Mouse (Mus musculus): ENCODE data around the gene Arhgef33. TPM values are rescaled to one million over a fixed set of nuclear protein-coding genes. Genes with fewer than 3 reads are reported as not detected.
"Not testable (repeated sequence)": the region's sequence is repeated elsewhere in the genome, so short reads cannot be mapped to it uniquely, and the experiment has no call there.

Gene Arhgef33
- under 1 TPM in 1 of 2 experiments, not detected in 1; 0.39 TPM for total RNA-seq (2021)
- long read RNA-seq, experiment 1 = 0 reads
- long read RNA-seq, experiment 2, partial matches to known transcripts = 0 of 2 reads
- long read RNA-seq, experiment 2, other reads (novel, unspliced or antisense) = 1 of 2 reads

DNA sequence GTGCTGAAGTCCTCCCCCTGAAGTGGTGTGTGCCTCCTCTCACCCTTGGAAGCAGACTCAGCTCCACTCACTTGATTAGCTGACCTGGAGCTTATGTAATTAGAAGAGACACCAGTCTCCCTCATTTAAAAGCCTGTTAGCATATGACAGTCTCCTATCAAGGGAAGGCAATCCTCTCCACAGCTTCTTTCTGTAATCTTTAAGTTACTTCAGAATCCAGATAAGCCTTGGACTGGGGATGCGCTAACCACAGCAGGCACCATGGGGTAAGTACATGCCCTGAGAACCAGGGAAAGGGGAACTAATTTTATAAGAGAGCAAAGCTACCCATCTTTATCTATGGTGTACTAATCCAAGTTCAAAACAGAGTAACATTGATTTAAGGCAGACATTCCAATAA, at the start of gene Arhgef33:
Gene Arhgef33 (plus strand): TSS at position 157 of the 400 bp plus-strand sequence.
- no peak for DNase-seq

DNA sequence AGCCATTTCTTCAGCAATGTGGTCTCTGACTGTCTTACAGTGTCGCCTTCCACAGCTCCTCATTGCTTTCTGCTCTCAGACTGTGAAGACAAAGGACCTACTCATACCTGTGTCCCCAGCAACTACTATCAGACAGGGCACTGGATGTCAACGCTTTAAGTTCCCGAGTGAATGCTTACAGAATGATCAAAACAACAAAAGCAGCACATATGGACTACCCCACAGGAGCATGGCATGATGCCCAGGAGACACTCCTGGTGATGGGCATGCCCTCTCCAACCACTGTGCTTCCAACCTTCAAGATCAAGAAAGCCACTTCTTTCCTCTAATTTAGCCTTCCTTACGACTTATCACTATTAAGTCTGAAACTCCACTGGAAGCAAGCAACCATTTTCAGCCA, 40.1 kb upstream of the Arhgef33 start:
- DNase-seq = no peak
- intact Hi-C loops (cut with DNase I) = no loop called here

More for the DNA sequence above, at the start of gene Arhgef33:
- intact Hi-C loops (cut with DNase I) = no loop called here

DNA sequence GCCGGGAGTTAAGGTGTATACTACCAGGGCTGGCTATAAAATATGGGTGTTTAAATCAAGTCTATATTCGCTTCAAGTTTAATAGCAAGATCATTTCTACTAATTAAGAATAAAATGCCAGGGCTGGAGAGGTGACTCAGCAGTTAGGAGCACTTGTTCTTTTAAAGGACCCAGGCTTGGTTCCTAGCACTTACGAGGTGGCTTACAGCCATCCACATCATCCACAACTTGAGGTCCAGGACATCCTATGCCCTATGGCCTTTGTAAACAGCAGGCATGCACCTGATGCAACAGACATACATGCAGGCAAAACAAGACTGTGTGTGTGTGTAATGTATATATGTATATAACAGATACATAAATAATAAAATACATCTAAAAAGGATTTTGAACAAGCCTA, 39.1 kb upstream of the Arhgef33 start:
- intact Hi-C loops (cut with DNase I) = no loop called here
- DNase-seq = no peak

GRCm38 (mm10) chr17:80270622-80271021, 36.6 kb upstream of the Arhgef33 start:
- DNase-seq; intact Hi-C loops (cut with DNase I): not testable (repeated sequence)

- intact Hi-C loops (cut with DNase I) = no loop called here
These were observed 29.0 kb upstream of the Arhgef33 start for GRCm38 (mm10) chr17:80278255-80278654.

DNA sequence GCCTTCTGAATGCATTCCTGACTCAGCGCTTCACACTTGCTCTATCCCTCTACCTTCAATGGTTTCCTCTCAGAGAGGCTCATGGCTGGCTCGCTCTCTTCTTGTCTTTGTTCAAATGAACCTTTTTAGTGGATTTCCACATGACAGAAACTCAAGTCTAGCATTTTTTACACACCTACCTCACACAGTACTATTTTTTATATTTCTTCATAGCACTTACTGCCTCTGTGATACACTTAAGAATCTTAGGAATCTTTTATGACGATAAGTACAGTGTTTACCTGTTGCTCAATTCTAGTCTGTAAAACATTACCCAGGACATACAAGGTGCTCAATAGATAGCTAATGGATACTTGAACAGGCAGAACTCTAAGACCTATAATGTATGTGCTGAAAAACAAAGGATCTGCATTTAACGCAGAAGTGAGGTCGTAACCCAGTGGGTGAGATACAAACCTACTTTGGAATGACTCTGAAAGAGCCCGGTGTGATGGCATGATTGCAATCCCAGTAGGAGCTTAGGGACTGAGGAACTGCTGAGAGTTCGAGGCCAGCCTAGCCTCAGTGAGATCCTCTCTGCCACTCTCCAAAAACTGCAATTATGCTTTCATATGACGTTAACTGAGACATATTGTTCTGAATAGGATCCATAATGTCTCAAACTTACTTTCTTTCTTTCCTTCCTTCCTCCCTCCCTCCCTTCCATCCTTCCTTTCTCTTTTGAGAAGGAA, 27.7 kb upstream of the Arhgef33 start:
- DNase-seq = no peak
- intact Hi-C loops (cut with DNase I) = no loop called here

More at GRCm38 (mm10) chr17:80278255-80278654, 29.0 kb upstream of the Arhgef33 start:
- DNase-seq = no peak

GRCm38 (mm10) chr17:80284446-80284845, 22.8 kb upstream of the Arhgef33 start:
- intact Hi-C loops (cut with DNase I) = no loop called here
- no peak for DNase-seq

DNA sequence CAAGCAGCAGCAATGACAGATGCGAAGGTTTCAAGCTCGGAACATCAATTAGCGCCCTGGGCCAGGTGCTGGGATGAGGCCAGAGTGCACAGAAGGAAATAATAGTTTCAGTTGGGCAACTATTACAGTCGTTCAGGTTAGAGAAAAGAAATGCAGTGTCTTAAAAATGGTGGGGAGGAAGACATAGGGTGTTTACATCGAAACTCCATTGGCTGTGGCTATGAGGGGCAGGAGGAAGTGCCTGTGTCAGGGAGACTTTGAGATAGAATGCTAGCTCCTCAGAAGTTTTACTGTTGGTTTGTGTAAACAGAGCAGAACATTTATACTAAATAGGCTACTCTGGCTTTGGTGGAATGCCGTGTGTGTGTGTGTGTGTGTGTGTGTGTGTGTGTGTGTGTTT, 19.2 kb upstream of the Arhgef33 start:
- intact Hi-C loops (cut with DNase I) = no loop called here
- no peak for DNase-seq

- no peak for DNase-seq
- intact Hi-C loops (cut with DNase I) = loop anchor here (5.0 kb wide), 3 partner anchors 38 to 273 kb away; no protein-coding TSS in a partner anchor
These were observed 17.7 kb upstream of the Arhgef33 start for GRCm38 (mm10) chr17:80289280-80290073.

GRCm38 (mm10) chr17:80290074-80290657, 17.0 kb upstream of the Arhgef33 start, which contains the start of the genes Morn2 and Dhx57:
Morn2 (plus strand) TSS chr17:80290203.
Dhx57 (minus strand) TSS chr17:80290476.
- peak; percentile 98 to 99 for DNase-seq
- intact Hi-C loops (cut with DNase I) = loop anchor here (5.0 kb wide), 3 partner anchors 37 to 272 kb away; no protein-coding TSS in a partner anchor

- peak in 1 of 2 experiments; percentile 46 for DNase-seq
- intact Hi-C loops (cut with DNase I) = loop anchor here (5.0 kb wide), 3 partner anchors 36 to 271 kb away; no protein-coding TSS in a partner anchor
These were observed 16.1 kb upstream of the Arhgef33 start for GRCm38 (mm10) chr17:80291148-80291547.

DNA sequence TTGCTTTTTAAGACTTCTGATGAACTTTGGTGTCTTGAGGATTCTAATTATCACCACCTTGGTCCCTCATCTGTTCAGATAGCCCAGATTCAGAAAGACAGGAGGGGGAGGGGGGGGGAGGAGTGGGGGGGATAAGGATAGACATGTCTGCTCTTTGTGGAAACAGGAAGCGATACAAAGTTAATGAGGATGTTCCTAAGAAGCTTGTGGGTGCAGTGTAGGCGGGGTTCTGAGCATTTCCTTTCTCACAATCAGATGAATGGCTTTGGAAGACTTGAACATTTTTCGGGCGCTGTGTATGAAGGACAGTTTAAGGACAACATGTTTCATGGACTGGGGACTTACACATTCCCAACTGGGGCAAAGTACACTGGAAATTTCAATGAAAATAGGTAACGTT, 11.9 kb upstream of the Arhgef33 start:
- intact Hi-C loops (cut with DNase I) = no loop called here
- no peak for DNase-seq

DNA sequence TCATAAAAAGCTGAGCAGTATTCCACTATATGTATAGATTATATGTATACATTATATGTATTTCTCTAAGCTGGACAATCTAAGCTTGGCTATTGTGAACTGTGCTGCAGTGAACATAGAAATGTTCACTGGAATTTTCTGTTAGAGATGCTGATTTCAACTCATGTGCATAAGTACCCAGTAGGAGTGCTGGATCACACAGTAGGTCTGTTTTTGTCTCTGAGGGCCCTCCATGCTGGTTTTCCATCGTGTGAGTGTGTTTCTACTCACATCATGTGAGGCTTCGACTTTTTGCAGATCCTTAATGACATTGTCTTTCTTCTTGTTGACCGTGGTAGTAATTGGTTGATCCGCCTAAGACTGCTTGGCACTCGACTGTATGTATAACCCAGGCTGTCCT, 8.4 kb upstream of the Arhgef33 start:
- intact Hi-C loops (cut with DNase I) = no loop called here
- no peak for DNase-seq

- no peak for DNase-seq
- intact Hi-C loops (cut with DNase I) = no loop called here
These were observed 4.6 kb downstream of the Arhgef33 start for GRCm38 (mm10) chr17:80311761-80312160.

- intact Hi-C loops (cut with DNase I) = no loop called here
- DNase-seq = no peak
These were observed 5.2 kb downstream of the Arhgef33 start for GRCm38 (mm10) chr17:80312405-80312804.

DNA sequence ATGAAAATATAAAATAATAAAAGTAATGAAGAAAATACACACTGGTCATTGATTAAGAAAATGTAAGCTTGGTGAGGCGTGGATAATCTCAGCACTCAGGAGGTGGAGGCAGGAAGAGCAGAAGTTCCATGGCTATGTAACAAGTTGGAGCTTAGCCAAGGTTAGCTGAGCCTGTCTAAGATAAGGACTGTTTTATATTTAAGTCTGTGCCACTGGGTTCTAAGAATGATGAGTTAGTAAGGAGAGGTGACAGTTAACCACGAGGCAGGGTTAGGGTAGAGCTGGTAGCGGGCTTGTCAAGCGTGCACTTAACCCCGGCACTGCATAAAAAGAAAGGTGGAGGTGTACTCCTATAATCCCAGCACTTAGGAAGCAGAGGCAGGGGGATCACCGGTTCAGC, 15.0 kb downstream of the Arhgef33 start:
- intact Hi-C loops (cut with DNase I) = no loop called here
- no peak for DNase-seq

DNA sequence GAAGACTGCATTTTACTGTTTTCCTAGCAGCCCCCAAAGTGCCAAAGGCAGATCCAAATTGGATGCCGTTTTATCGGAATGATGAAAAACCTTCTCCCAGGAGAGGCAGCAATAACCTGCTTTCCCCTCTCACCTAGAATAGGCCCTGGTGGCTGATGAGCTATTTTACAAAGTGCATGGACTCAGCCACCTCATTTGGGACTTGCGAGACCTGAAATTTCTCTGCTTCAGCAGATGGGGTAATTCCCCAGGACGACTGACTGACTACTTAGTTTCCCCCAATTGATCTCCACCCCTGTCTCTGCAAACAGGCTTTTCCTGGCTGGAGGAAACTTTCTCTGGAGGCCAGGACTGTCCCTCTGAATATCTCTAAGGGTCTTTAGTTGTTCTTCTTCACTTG, 15.8 kb downstream of the Arhgef33 start:
- intact Hi-C loops (cut with DNase I) = no loop called here
- no peak for DNase-seq

- intact Hi-C loops (cut with DNase I) = no loop called here
- no peak for DNase-seq
These were observed 16.5 kb downstream of the Arhgef33 start for GRCm38 (mm10) chr17:80323658-80324057.

- no peak for DNase-seq
- intact Hi-C loops (cut with DNase I) = no loop called here
These were observed 17.3 kb downstream of the Arhgef33 start for GRCm38 (mm10) chr17:80324521-80324920.

DNA sequence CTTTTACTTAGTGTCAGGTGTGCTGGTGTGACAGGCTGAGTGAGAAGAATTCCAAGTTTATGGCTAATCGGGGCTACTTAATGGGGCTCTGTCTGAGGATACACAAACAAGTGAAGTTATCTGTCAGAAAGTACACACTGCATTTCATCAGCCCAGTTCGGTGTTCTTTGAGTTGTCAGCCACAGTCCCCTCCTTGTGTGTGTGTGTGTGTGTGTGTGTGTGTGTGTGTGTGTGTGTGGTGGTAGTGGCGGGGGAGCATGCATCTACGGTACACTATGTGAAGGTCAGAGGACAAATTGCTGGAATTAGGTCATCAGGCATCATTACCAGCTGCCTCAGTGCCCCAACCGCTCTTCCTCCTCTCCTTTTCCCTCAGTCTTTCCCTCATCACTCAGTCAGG, 18.2 kb downstream of the Arhgef33 start:
- no peak for DNase-seq
- intact Hi-C loops (cut with DNase I) = loop anchor here (5.0 kb wide), 1 partner anchor 33 kb away; the partner anchor contains the start of genes Dhx57 and Morn2

DNA sequence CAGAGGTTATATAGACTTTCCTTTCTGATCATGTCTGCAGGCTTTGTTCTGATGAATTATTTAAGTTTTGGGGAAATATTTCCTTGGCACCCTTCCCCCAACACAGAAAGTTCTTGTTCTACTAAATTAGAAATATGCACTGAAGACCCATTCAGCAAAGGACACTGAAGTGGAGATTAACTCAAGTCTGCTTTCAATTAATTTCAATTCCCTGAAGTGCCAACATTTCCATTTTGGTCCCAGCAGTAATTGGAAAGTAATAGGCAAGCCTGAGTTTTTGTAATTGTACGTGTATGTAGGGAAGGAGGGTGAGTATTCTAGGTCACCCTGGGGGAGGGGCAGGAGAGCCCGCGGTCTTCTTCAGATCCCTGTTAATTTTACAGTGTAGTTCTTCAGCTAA, 19.2 kb downstream of the Arhgef33 start:
- DNase-seq = no peak
- intact Hi-C loops (cut with DNase I) = loop anchor here (5.0 kb wide), 1 partner anchor 34 kb away; the partner anchor contains the start of genes Dhx57 and Morn2

Measured in heart, postnatal 14 days (tissue).